Mouse (Mus musculus) spleen, postnatal 4 days (tissue): ENCODE data around the gene Adarb2.

Source experiments
- DNase-seq, 2 experiments: peaks; one replicate each; pipeline ENCODE4 v3.0.0; 2022; ENCODE audit warnings: low spot score in 2 of 2

Adarb2 gene

GRCm38 (mm10) chr13:8369868-8370387, 167.3 kb downstream of the Adarb2 start:
- DNase-seq = no peak

GRCm38 (mm10) chr13:8388541-8388940, 185.9 kb downstream of the Adarb2 start:
- no peak for DNase-seq

GRCm38 (mm10) chr13:8400265-8401041, 197.8 kb downstream of the Adarb2 start:
- DNase-seq = no peak

- no peak for DNase-seq
Measured at GRCm38 (mm10) chr13:8402324-8402873, 199.7 kb downstream of the Adarb2 start.

- DNase-seq = no peak
Measured at GRCm38 (mm10) chr13:8406020-8406419, 203.4 kb downstream of the Adarb2 start.

- no peak for DNase-seq
Measured at GRCm38 (mm10) chr13:8410353-8411318, 208.0 kb downstream of the Adarb2 start.

GRCm38 (mm10) chr13:8424019-8424719, 221.5 kb downstream of the Adarb2 start:
- DNase-seq = no peak

- DNase-seq = no peak
Measured at GRCm38 (mm10) chr13:8439188-8439835, 236.6 kb downstream of the Adarb2 start.

GRCm38 (mm10) chr13:8445415-8445814, 242.7 kb downstream of the Adarb2 start:
- DNase-seq = no peak

GRCm38 (mm10) chr13:8448192-8448879, 245.7 kb downstream of the Adarb2 start:
- no peak for DNase-seq

- DNase-seq = no peak
Measured at GRCm38 (mm10) chr13:8451581-8451980, 248.9 kb downstream of the Adarb2 start.

GRCm38 (mm10) chr13:8456886-8457285, 254.2 kb downstream of the Adarb2 start:
- peak in 1 of 2 experiments; percentile 49 for DNase-seq

GRCm38 (mm10) chr13:8457831-8458230, 255.2 kb downstream of the Adarb2 start:
- peak in 1 of 2 experiments; percentile 11 for DNase-seq

GRCm38 (mm10) chr13:8467591-8468366, 265.1 kb downstream of the Adarb2 start:
- no peak for DNase-seq

GRCm38 (mm10) chr13:8476237-8476636, 273.6 kb downstream of the Adarb2 start:
- no peak for DNase-seq

- no peak for DNase-seq
Measured at GRCm38 (mm10) chr13:8478731-8479130, 276.1 kb downstream of the Adarb2 start.

- DNase-seq = no peak
Measured at GRCm38 (mm10) chr13:8479970-8480369, 277.3 kb downstream of the Adarb2 start.

- no peak for DNase-seq
Measured at GRCm38 (mm10) chr13:8481347-8481746, 278.7 kb downstream of the Adarb2 start.

- DNase-seq = no peak
Measured at GRCm38 (mm10) chr13:8484592-8485272, 282.1 kb downstream of the Adarb2 start.
